Mouse (Mus musculus): ENCODE measurements at regions not wholly inside any gene's neighbourhood (a gene's known extent, or its start where the extent isn't known, plus 50 kb on each side); places are given as distances from the start of the nearest gene placed in this dataset.

- Histone ChIP-seq H3K4me3 (ENCODE audit: low read depth, low read length) (no peak overlapping the region), H3K4me1 (ENCODE audit: control insufficient read depth, insufficient read depth, insufficient read length, low read length) (no peaks in the 10 kb centered on the region), H3K36me3 (ENCODE audit: control insufficient read depth, insufficient read depth, low read length) (no peaks in the 10 kb centered on the region), H3K27ac (ENCODE audit: insufficient read depth, low read depth, low read length) (no peak overlapping the region), H3K27me3 (ENCODE audit: control insufficient read depth, insufficient read depth, low read length) (no peaks in the 10 kb centered on the region)
- no peak for TF ChIP-seq CTCF (IDR thresholded peaks at IDR 0.05; ENCODE audit: extremely low read depth, insufficient read length, insufficient replicate concordance, low read depth, low read length)
- TF ChIP-seq POLR2A (IDR thresholded peaks at IDR 0.05; ENCODE audit: low read depth, low read length), result no peak
- 85% methylated on average over 6 of the region's 6 CpGs for WGBS
These were observed 730.0 kb upstream of the Adgrl2 start for GRCm38 (mm10) chr3:149720306-149720705.

DNA sequence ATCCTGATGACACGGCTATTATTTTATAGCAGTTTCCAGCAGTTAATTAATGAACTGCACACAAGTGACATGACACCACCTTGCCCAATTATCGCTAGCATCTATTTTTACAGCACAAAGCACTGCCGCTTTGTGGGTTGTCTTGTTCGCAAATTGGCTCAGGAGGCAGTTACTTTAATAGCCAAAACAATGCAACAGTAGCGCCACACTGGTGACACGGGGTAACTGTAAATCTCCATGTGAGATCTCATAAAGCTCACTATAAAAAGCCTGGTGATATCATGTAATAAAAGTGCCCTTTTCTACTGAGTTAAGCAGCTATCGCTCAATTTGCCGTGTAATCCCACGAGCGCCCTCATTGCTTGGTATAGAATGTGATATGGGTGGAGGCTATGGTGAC lies 715.4 kb upstream of the Adgrl2 start:
- no peaks in the 10 kb centered on the region for H3K27me3 ChIP-seq (ENCODE audit: control insufficient read depth, insufficient read depth, low read length)
- no peaks in the 10 kb centered on the region for H3K36me3 ChIP-seq (ENCODE audit: control insufficient read depth, insufficient read depth, low read length)
- H3K4me3 ChIP-seq (ENCODE audit: low read depth, low read length), result no peak overlapping the region
- H3K27ac ChIP-seq (ENCODE audit: insufficient read depth, low read depth, low read length), result no peak overlapping the region
- WGBS, result 90% methylated on average over 10 of the region's 10 CpGs
- TF ChIP-seq CTCF (IDR thresholded peaks at IDR 0.05; ENCODE audit: extremely low read depth, insufficient read length, insufficient replicate concordance, low read depth, low read length), result no peak
- TF ChIP-seq POLR2A (IDR thresholded peaks at IDR 0.05; ENCODE audit: low read depth, low read length), result no peak
- no peaks in the 10 kb centered on the region for H3K4me1 ChIP-seq (ENCODE audit: control insufficient read depth, insufficient read depth, insufficient read length, low read length)

- H3K27me3 ChIP-seq (ENCODE audit: control insufficient read depth, insufficient read depth, low read length), result no peaks in the 10 kb centered on the region
- 89% methylated on average over 12 of the region's 12 CpGs for WGBS
- no peaks in the 10 kb centered on the region for H3K36me3 ChIP-seq (ENCODE audit: control insufficient read depth, insufficient read depth, low read length)
- no peak overlapping the region for H3K4me3 ChIP-seq (ENCODE audit: low read depth, low read length)
- H3K4me1 ChIP-seq (ENCODE audit: control insufficient read depth, insufficient read depth, insufficient read length, low read length), result no peaks in the 10 kb centered on the region
- H3K27ac ChIP-seq (ENCODE audit: insufficient read depth, low read depth, low read length), result no peak overlapping the region
- TF ChIP-seq CTCF (IDR thresholded peaks at IDR 0.05; ENCODE audit: extremely low read depth, insufficient read length, insufficient replicate concordance, low read depth, low read length) (no peak), POLR2A (IDR thresholded peaks at IDR 0.05; ENCODE audit: low read depth, low read length) (no peak)
These were observed 715.0 kb upstream of the Adgrl2 start for GRCm38 (mm10) chr3:149705322-149705721.

- TF ChIP-seq POLR2A (IDR thresholded peaks at IDR 0.05; ENCODE audit: low read depth, low read length) (no peak), CTCF (IDR thresholded peaks at IDR 0.05; ENCODE audit: extremely low read depth, insufficient read length, insufficient replicate concordance, low read depth, low read length) (no peak)
- 41% methylated on average over 4 of the region's 4 CpGs for WGBS
These were observed 714.1 kb upstream of the Adgrl2 start for GRCm38 (mm10) chr3:149704478-149704877.

GRCm38 (mm10) chr3:149683561-149683960 lies 693.2 kb upstream of the Adgrl2 start:
- no peaks in the 10 kb centered on the region for H3K36me3 ChIP-seq (ENCODE audit: control insufficient read depth, insufficient read depth, low read length)
- TF ChIP-seq CTCF (IDR thresholded peaks at IDR 0.05; ENCODE audit: extremely low read depth, insufficient read length, insufficient replicate concordance, low read depth, low read length), result no peak
- TF ChIP-seq POLR2A (IDR thresholded peaks at IDR 0.05; ENCODE audit: low read depth, low read length), result no peak
- 84% methylated on average over 4 of the region's 4 CpGs for WGBS

More at GRCm38 (mm10) chr3:149704478-149704877, 714.1 kb upstream of the Adgrl2 start:
- H3K27ac ChIP-seq (ENCODE audit: insufficient read depth, low read depth, low read length), result no peak overlapping the region
- H3K4me3 ChIP-seq (ENCODE audit: low read depth, low read length), result no peak overlapping the region
- H3K27me3 ChIP-seq (ENCODE audit: control insufficient read depth, insufficient read depth, low read length), result no peaks in the 10 kb centered on the region
- H3K4me1 ChIP-seq (ENCODE audit: control insufficient read depth, insufficient read depth, insufficient read length, low read length), result no peaks in the 10 kb centered on the region
- H3K36me3 ChIP-seq (ENCODE audit: control insufficient read depth, insufficient read depth, low read length), result no peaks in the 10 kb centered on the region

GRCm38 (mm10) chr3:149682246-149682645 lies 691.9 kb upstream of the Adgrl2 start:
- Histone ChIP-seq H3K27me3 (ENCODE audit: control insufficient read depth, insufficient read depth, low read length) (no peaks in the 10 kb centered on the region), H3K36me3 (ENCODE audit: control insufficient read depth, insufficient read depth, low read length) (no peaks in the 10 kb centered on the region), H3K4me1 (ENCODE audit: control insufficient read depth, insufficient read depth, insufficient read length, low read length) (no peaks in the 10 kb centered on the region), H3K27ac (ENCODE audit: insufficient read depth, low read depth, low read length) (no peak overlapping the region), H3K4me3 (ENCODE audit: low read depth, low read length) (no peak overlapping the region)
- 76% methylated on average over 5 of the region's 5 CpGs for WGBS
- TF ChIP-seq POLR2A (IDR thresholded peaks at IDR 0.05; ENCODE audit: low read depth, low read length) (no peak), CTCF (IDR thresholded peaks at IDR 0.05; ENCODE audit: extremely low read depth, insufficient read length, insufficient replicate concordance, low read depth, low read length) (no peak)

More at GRCm38 (mm10) chr3:149683561-149683960, 693.2 kb upstream of the Adgrl2 start:
- no peaks in the 10 kb centered on the region for H3K27me3 ChIP-seq (ENCODE audit: control insufficient read depth, insufficient read depth, low read length)
- H3K4me3 ChIP-seq (ENCODE audit: low read depth, low read length), result no peak overlapping the region
- H3K4me1 ChIP-seq (ENCODE audit: control insufficient read depth, insufficient read depth, insufficient read length, low read length), result no peaks in the 10 kb centered on the region
- H3K27ac ChIP-seq (ENCODE audit: insufficient read depth, low read depth, low read length), result no peak overlapping the region

DNA sequence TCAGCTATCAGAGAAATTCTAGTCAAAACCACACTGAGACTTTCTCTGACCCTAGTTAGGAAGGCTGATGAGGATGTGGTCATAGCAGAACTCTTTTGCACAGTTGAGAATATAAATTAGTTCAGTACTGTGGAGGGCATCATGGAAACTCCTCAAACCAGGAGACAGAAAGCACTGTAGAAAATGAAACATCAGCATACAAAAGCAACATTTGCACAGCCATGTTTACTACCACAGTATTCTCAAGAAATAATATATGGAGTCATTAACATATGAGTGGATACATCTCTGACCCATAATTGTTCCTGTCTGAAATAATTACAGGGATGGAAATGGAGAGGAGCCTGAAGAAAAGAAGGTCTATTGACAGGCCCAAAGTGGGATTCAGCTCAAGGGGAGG lies 683.6 kb upstream of the Adgrl2 start:
- Histone ChIP-seq H3K36me3 (ENCODE audit: control insufficient read depth, insufficient read depth, low read length) (no peaks in the 10 kb centered on the region), H3K4me1 (ENCODE audit: control insufficient read depth, insufficient read depth, insufficient read length, low read length) (no peaks in the 10 kb centered on the region), H3K27ac (ENCODE audit: insufficient read depth, low read depth, low read length) (no peak overlapping the region), H3K4me3 (ENCODE audit: low read depth, low read length) (no peak overlapping the region), H3K27me3 (ENCODE audit: control insufficient read depth, insufficient read depth, low read length) (no peaks in the 10 kb centered on the region)
- TF ChIP-seq POLR2A (IDR thresholded peaks at IDR 0.05; ENCODE audit: low read depth, low read length) (no peak), CTCF (IDR thresholded peaks at IDR 0.05; ENCODE audit: extremely low read depth, insufficient read length, insufficient replicate concordance, low read depth, low read length) (no peak)

DNA sequence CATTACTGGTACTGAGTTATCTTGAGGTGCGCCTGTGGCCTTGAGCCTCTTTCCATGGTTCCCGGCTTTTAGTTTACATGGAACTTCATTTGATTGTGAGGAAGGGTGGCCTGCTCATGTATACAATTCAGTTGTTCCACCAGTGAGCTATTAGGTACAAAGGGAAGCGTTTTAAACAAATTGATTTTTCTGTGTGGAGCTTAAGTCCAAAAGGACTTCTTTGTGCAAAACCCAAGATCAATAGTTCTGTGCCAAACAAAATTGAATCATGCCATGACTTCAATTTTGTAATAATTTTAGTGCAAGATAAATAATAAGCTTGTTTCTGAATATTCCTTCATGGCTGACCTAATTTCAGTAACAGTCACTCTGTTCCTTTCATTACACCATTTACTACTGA lies 674.3 kb upstream of the Adgrl2 start:
- Histone ChIP-seq H3K4me1 (ENCODE audit: control insufficient read depth, insufficient read depth, insufficient read length, low read length) (no peaks in the 10 kb centered on the region), H3K27ac (ENCODE audit: insufficient read depth, low read depth, low read length) (no peak overlapping the region), H3K36me3 (ENCODE audit: control insufficient read depth, insufficient read depth, low read length) (no peaks in the 10 kb centered on the region), H3K4me3 (ENCODE audit: low read depth, low read length) (no peak overlapping the region), H3K27me3 (ENCODE audit: control insufficient read depth, insufficient read depth, low read length) (no peaks in the 10 kb centered on the region)
- TF ChIP-seq POLR2A (IDR thresholded peaks at IDR 0.05; ENCODE audit: low read depth, low read length) (no peak), CTCF (IDR thresholded peaks at IDR 0.05; ENCODE audit: extremely low read depth, insufficient read length, insufficient replicate concordance, low read depth, low read length) (no peak)
- WGBS, result 63% methylated on average over 3 of the region's 3 CpGs
